Mouse (Mus musculus) heart, embryonic 15.5 days (tissue): ENCODE data around the gene Map2k5. TPM values are rescaled to one million over a fixed set of nuclear protein-coding genes. Genes with fewer than 3 reads are reported as not detected.

Source experiments
- ATAC-seq: fragments of 200-750 bp; cut with Nextera tagmentation; replicated peaks from 2 replicates; pipeline ENCODE4 v1.8.0; 2017; ENCODE audit warnings: low read depth, moderate TSS enrichment; ENCODE audit not compliant: insufficient number of reproducible peaks, insufficient read depth, low FRiP score
- H3K27ac ChIP-seq: fragments of 300-500 bp; sonication (generic); 2 replicates; pipeline ENCODE4 v1.5.1; 2015; ENCODE audit warnings: mild to moderate bottlenecking, inconsistent platforms
- H3K27me3 ChIP-seq: fragments of 300-500 bp; sonication (generic); 2 replicates; pipeline ENCODE4 v1.6.1; 2015; ENCODE audit warnings: inconsistent platforms
- H3K36me3 ChIP-seq: fragments of 300-500 bp; sonication (generic); 2 replicates; pipeline ENCODE4 v1.6.1; 2015; ENCODE audit warnings: mild to moderate bottlenecking, inconsistent platforms
- H3K4me1 ChIP-seq: fragments of 300-500 bp; sonication (generic); replicated peaks from 2 replicates; pipeline ENCODE4 v1.6.1; 2015; ENCODE audit warnings: inconsistent platforms
- H3K4me2 ChIP-seq: fragments of 300-500 bp; sonication (generic); 2 replicates; pipeline ENCODE4 v1.6.1; 2015; ENCODE audit warnings: inconsistent platforms, mild to moderate bottlenecking, moderate library complexity
- H3K4me3 ChIP-seq: fragments of 300-500 bp; sonication (generic); 2 replicates; pipeline ENCODE4 v1.5.1; 2015; ENCODE audit warnings: mild to moderate bottlenecking, inconsistent platforms
- H3K9ac ChIP-seq: fragments of 300-500 bp; sonication (generic); 2 replicates; pipeline ENCODE4 v1.6.1; 2015; ENCODE audit warnings: mild to moderate bottlenecking, inconsistent platforms
- H3K9me3 ChIP-seq: fragments of 300-500 bp; sonication (generic); replicated peaks from 2 replicates; pipeline ENCODE4 v1.6.1; 2016; ENCODE audit warnings: inconsistent platforms
- WGBS: fragments of 180-500 bp; shearing (Covaris S2); methylation state at CpG from one replicate; pipeline ENCODE4 v1.1.7; 2015; ENCODE audit warnings: mixed read lengths; 5-methylcytosine and 5-hydroxymethylcytosine counted together
- polyA plus RNA-seq: library from polyadenylated mRNA; unstranded; fragments of >200 nt; fragmentation: Nextera tagmentation; extraction: Ambion mirVana; gene quantifications from 2 replicates; pipeline ENCODE4 v1.2.1, GENCODE M21; 2015

Map2k5 gene
- polyA plus RNA-seq, 1 experiment from 2014 or later = 24.5 TPM

- no peaks in the 10 kb centered on the region for H3K27me3 ChIP-seq
- H3K4me3 ChIP-seq = no peak overlapping the region
- no peak for ATAC-seq
- H3K9ac ChIP-seq = no peak overlapping the region
- H3K9me3 ChIP-seq = no peaks in the 10 kb centered on the region
- WGBS = 25% methylated on average over 2 of the region's 2 CpGs
- H3K4me1 ChIP-seq = peaks cover 56% of the 10 kb centered on the region
- peak overlapping the region; percentile 27; the same call in 1 of the 2 replicates for H3K27ac ChIP-seq
- no peak overlapping the region for H3K4me2 ChIP-seq
- peaks cover 8% of the 10 kb centered on the region; the same call in 1 of the 2 replicates for H3K36me3 ChIP-seq
These were observed 4.4 kb downstream of the Map2k5 start for GRCm38 (mm10) chr9:63373315-63373714.

GRCm38 (mm10) chr9:63372541-63372940 is 5.2 kb downstream of the Map2k5 start:
- H3K27ac ChIP-seq = no peak overlapping the region

GRCm38 (mm10) chr9:63360410-63360809 is 17.3 kb downstream of the Map2k5 start:
- no peak for ATAC-seq
- H3K36me3 ChIP-seq = peaks cover 9% of the 10 kb centered on the region
- no peak overlapping the region for H3K9ac ChIP-seq
- peaks cover 9% of the 10 kb centered on the region for H3K4me1 ChIP-seq
- H3K27ac ChIP-seq = no peak overlapping the region
- H3K4me3 ChIP-seq = no peak overlapping the region
- no peaks in the 10 kb centered on the region for H3K27me3 ChIP-seq
- no peaks in the 10 kb centered on the region for H3K9me3 ChIP-seq
- H3K4me2 ChIP-seq = no peak overlapping the region
- 48% methylated on average over 3 of the region's 3 CpGs for WGBS

More at GRCm38 (mm10) chr9:63372541-63372940, 5.2 kb downstream of the Map2k5 start:
- Histone ChIP-seq H3K9me3 (no peaks in the 10 kb centered on the region), H3K9ac (no peak overlapping the region; the same call in 1 of the 2 replicates), H3K36me3 (peaks cover 8% of the 10 kb centered on the region; the same call in 1 of the 2 replicates), H3K4me2 (no peak overlapping the region), H3K27me3 (no peaks in the 10 kb centered on the region), H3K4me1 (peaks cover 55% of the 10 kb centered on the region), H3K4me3 (no peak overlapping the region)
- 58% methylated on average over 8 of the region's 8 CpGs for WGBS
- ATAC-seq = no peak

- Histone ChIP-seq H3K4me2 (no peak overlapping the region), H3K4me1 (peaks cover 9% of the 10 kb centered on the region), H3K4me3 (no peak overlapping the region), H3K27me3 (no peaks in the 10 kb centered on the region), H3K27ac (no peak overlapping the region), H3K9me3 (no peaks in the 10 kb centered on the region), H3K9ac (no peak overlapping the region), H3K36me3 (peaks cover 4% of the 10 kb centered on the region; the same call in 1 of the 2 replicates)
- 88% methylated on average over 5 of the region's 5 CpGs for WGBS
- ATAC-seq = no peak
These were observed 18.7 kb downstream of the Map2k5 start for GRCm38 (mm10) chr9:63359016-63359415.

GRCm38 (mm10) chr9:63356721-63357120 is 21.0 kb downstream of the Map2k5 start:
- no peak overlapping the region for H3K9ac ChIP-seq
- no peak overlapping the region for H3K4me2 ChIP-seq
- no peak overlapping the region for H3K27ac ChIP-seq
- peaks cover 9% of the 10 kb centered on the region for H3K4me1 ChIP-seq
- 78% methylated on average over 4 of the region's 4 CpGs for WGBS
- H3K27me3 ChIP-seq = no peaks in the 10 kb centered on the region
- no peak overlapping the region for H3K4me3 ChIP-seq
- H3K36me3 ChIP-seq = peaks cover 4% of the 10 kb centered on the region; the same call in 1 of the 2 replicates
- ATAC-seq = no peak
- no peaks in the 10 kb centered on the region for H3K9me3 ChIP-seq

GRCm38 (mm10) chr9:63356278-63356677 is 21.4 kb downstream of the Map2k5 start:
- WGBS = 82% methylated on average over 9 of the region's 9 CpGs
- no peak for ATAC-seq
- no peak overlapping the region for H3K27ac ChIP-seq
- H3K9me3 ChIP-seq = no peaks in the 10 kb centered on the region
- peaks cover 9% of the 10 kb centered on the region for H3K4me1 ChIP-seq
- no peaks in the 10 kb centered on the region for H3K27me3 ChIP-seq
- H3K9ac ChIP-seq = no peak overlapping the region
- H3K4me2 ChIP-seq = no peak overlapping the region
- no peak overlapping the region for H3K4me3 ChIP-seq
- H3K36me3 ChIP-seq = peaks cover 4% of the 10 kb centered on the region; the same call in 1 of the 2 replicates

GRCm38 (mm10) chr9:63354168-63354567 is 23.5 kb downstream of the Map2k5 start:
- no peak overlapping the region for H3K4me2 ChIP-seq
- 0 out of 2 replicates have a peak, but pooled peaks cover 1% of the 10 kb centered on the region for H3K4me1 ChIP-seq
- no peak for ATAC-seq
- H3K4me3 ChIP-seq = no peak overlapping the region
- H3K9ac ChIP-seq = no peak overlapping the region
- no peak overlapping the region for H3K27ac ChIP-seq
- H3K27me3 ChIP-seq = no peaks in the 10 kb centered on the region
- WGBS = 68% methylated on average over 4 of the region's 4 CpGs
- H3K9me3 ChIP-seq = no peaks in the 10 kb centered on the region
- H3K36me3 ChIP-seq = peaks cover 4% of the 10 kb centered on the region; the same call in 1 of the 2 replicates

GRCm38 (mm10) chr9:63350030-63350429 is 27.7 kb downstream of the Map2k5 start:
- Histone ChIP-seq H3K9ac (no peak overlapping the region), H3K4me1 (peaks cover 13% of the 10 kb centered on the region)
- WGBS = 86% methylated on average over 8 of the region's 8 CpGs

GRCm38 (mm10) chr9:63349241-63349640 is 28.5 kb downstream of the Map2k5 start:
- Histone ChIP-seq H3K4me3 (no peak overlapping the region), H3K9me3 (no peaks in the 10 kb centered on the region), H3K36me3 (no peaks in the 10 kb centered on the region), H3K27me3 (no peaks in the 10 kb centered on the region), H3K27ac (no peak overlapping the region), H3K4me2 (no peak overlapping the region), H3K4me1 (peaks cover 15% of the 10 kb centered on the region), H3K9ac (no peak overlapping the region)
- 76% methylated on average over 3 of the region's 3 CpGs for WGBS
- no peak for ATAC-seq

More at GRCm38 (mm10) chr9:63350030-63350429, 27.7 kb downstream of the Map2k5 start:
- Histone ChIP-seq H3K9me3 (no peaks in the 10 kb centered on the region), H3K27ac (no peak overlapping the region), H3K4me2 (no peak overlapping the region), H3K36me3 (no peaks in the 10 kb centered on the region), H3K4me3 (no peak overlapping the region), H3K27me3 (no peaks in the 10 kb centered on the region)
- no peak for ATAC-seq

- no peak overlapping the region for H3K27ac ChIP-seq
- peaks cover 15% of the 10 kb centered on the region for H3K4me1 ChIP-seq
- H3K36me3 ChIP-seq = no peaks in the 10 kb centered on the region
These were observed 29.6 kb downstream of the Map2k5 start for GRCm38 (mm10) chr9:63348146-63348545.

GRCm38 (mm10) chr9:63346029-63346428 is 31.7 kb downstream of the Map2k5 start:
- Histone ChIP-seq H3K27me3 (no peaks in the 10 kb centered on the region), H3K9ac (no peak overlapping the region), H3K4me3 (no peak overlapping the region), H3K4me2 (no peak overlapping the region), H3K4me1 (peaks cover 15% of the 10 kb centered on the region), H3K36me3 (no peaks in the 10 kb centered on the region), H3K27ac (no peak overlapping the region), H3K9me3 (no peaks in the 10 kb centered on the region)
- no peak for ATAC-seq
- 69% methylated on average over 6 of the region's 6 CpGs for WGBS

More at GRCm38 (mm10) chr9:63348146-63348545, 29.6 kb downstream of the Map2k5 start:
- no peak overlapping the region for H3K4me2 ChIP-seq
- no peak overlapping the region for H3K9ac ChIP-seq
- H3K9me3 ChIP-seq = no peaks in the 10 kb centered on the region
- no peaks in the 10 kb centered on the region for H3K27me3 ChIP-seq
- H3K4me3 ChIP-seq = no peak overlapping the region
- 83% methylated on average over 1 of the region's 1 CpGs for WGBS
- ATAC-seq = no peak

GRCm38 (mm10) chr9:63341761-63342160 is 35.9 kb downstream of the Map2k5 start:
- WGBS = 63% methylated on average over 3 of the region's 3 CpGs
- Histone ChIP-seq H3K9me3 (no peaks in the 10 kb centered on the region), H3K9ac (no peak overlapping the region), H3K27me3 (no peaks in the 10 kb centered on the region), H3K36me3 (peaks cover 12% of the 10 kb centered on the region; the same call in 1 of the 2 replicates), H3K4me2 (no peak overlapping the region), H3K4me3 (no peak overlapping the region), H3K4me1 (peaks cover 11% of the 10 kb centered on the region), H3K27ac (no peak overlapping the region)
- ATAC-seq = no peak
